Mouse (Mus musculus): ENCODE measurements at regions not wholly inside any gene's neighbourhood (a gene's known extent, or its start where the extent isn't known, plus 50 kb on each side); places are given as distances from the start of the nearest gene placed in this dataset.

GRCm38 (mm10) chr14:76901490-76901889 is 135.1 kb upstream of the Ccdc122 start:
- TF ChIP-seq MAFK (IDR thresholded peaks at IDR 0.05; ENCODE audit: insufficient read depth, low read depth, low read length) (no peak), ZNF384 (IDR thresholded peaks at IDR 0.05; ENCODE audit: low read depth, low read length) (no peak), HCFC1 (IDR thresholded peaks at IDR 0.05; ENCODE audit: borderline replicate concordance, insufficient read depth, low read length) (no peak)
